Mouse (Mus musculus): Measurements from ENCODE around the gene Gm20388. TPM values are rescaled to one million over a fixed set of nuclear protein-coding genes. Genes with fewer than 3 reads are reported as not detected.

The Gm20388 gene
- polyA plus RNA-seq, 1 experiment from 2014 or later = not detected

DNA sequence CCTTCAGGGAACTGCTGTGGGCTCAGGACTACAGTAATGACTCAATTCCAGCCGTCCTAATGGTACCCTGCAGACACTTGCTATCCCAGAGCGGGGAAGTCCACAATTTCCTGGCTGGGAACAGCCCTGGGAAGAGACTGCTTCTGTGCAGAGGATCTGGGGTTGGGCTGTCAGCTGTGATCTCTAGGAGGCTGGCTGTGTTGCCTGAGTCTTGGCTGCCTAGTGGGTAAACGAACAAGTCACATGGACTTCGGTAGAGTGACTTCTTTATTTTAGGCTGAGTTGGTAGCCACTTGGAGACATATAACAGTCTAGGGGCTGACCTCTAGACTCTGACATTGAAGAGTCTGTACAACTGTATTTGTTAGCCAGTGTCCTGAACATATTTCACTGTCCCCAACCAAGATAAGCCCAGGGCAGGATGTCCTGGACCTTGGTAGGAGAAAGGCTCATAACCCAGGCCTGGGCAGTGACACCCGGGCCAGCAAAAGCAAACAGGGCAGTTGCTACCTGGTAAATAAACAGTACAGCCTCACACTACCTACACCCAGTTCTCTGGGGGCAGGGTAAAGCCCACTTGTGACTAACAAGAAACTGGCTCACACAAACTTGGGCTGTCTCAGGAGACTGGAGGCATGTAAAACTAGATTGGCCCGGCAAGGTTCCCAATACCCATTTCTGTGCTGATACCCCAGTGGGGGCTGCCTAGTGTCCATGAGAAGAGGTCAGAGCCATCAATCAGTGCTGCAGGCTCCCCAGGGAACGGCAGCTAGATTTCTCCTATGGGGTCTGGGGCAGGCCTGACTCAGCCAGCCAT is 3331.7 kb downstream of the Gm20388 start:
- WGBS = 86% methylated on average over 7 of the region's 7 CpGs
- no peak overlapping the region for H3K4me2 ChIP-seq (replicated peaks)
- no peaks in the 10 kb centered on the region for H3K9me3 ChIP-seq
- no peaks in the 10 kb centered on the region for H3K27me3 ChIP-seq
- peaks cover 55% of the 10 kb centered on the region for H3K36me3 ChIP-seq
- H3K9ac ChIP-seq = no peak overlapping the region
- H3K4me3 ChIP-seq = no peak overlapping the region
- H3K27ac ChIP-seq = no peak overlapping the region
- H3K4me1 ChIP-seq = no peaks in the 10 kb centered on the region
- ATAC-seq (ENCODE audit: insufficient number of reproducible peaks, insufficient read depth, low FRiP score, low TSS enrichment) = 0 out of 2 replicates have a peak, but pooled peaks have one; percentile 28

DNA sequence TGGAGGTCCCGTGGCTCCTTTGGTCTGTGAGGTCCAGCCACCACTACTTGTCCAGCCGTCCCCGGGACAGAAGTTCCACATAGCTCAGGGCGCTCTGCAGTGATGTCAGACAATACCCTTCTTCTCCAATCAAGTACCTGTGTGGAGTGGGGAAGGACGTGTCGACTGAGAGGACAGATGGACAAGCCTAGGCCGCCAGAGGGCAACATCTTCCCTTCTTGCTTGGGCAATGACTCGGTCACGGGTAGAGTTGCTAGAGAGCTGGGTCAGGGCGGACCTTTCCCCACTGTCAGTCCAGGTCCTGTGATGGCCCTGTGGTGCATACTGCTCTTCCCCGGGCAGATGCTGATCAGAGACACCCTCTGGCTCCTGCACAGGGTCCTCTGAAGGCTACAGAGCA is 3332.4 kb downstream of the Gm20388 start:
- WGBS = 65% methylated on average over 11 of the region's 11 CpGs
- H3K36me3 ChIP-seq = peaks cover 62% of the 10 kb centered on the region
- ATAC-seq (ENCODE audit: insufficient number of reproducible peaks, insufficient read depth, low FRiP score, low TSS enrichment) = 0 out of 2 replicates have a peak, but pooled peaks have one; percentile 37

GRCm38 (mm10) chr8:123244382-123244781 is 3333.7 kb downstream of the Gm20388 start:
- no peak for ATAC-seq (ENCODE audit: insufficient number of reproducible peaks, insufficient read depth, low FRiP score, low TSS enrichment)
- Histone ChIP-seq H3K27me3 (no peaks in the 10 kb centered on the region), H3K9ac (no peak overlapping the region), H3K9me3 (no peaks in the 10 kb centered on the region), H3K27ac (no peak overlapping the region), H3K36me3 (peaks cover 74% of the 10 kb centered on the region), H3K4me1 (no peaks in the 10 kb centered on the region), H3K4me2 (replicated peaks) (no peak overlapping the region), H3K4me3 (no peak overlapping the region)
- 86% methylated on average over 4 of the region's 4 CpGs for WGBS

More for the DNA sequence above, 3332.4 kb downstream of the Gm20388 start:
- no peak overlapping the region for H3K9ac ChIP-seq
- H3K9me3 ChIP-seq = no peaks in the 10 kb centered on the region
- no peak overlapping the region for H3K4me3 ChIP-seq
- H3K27me3 ChIP-seq = no peaks in the 10 kb centered on the region
- H3K27ac ChIP-seq = no peak overlapping the region
- H3K4me1 ChIP-seq = no peaks in the 10 kb centered on the region
- H3K4me2 ChIP-seq (replicated peaks) = no peak overlapping the region

DNA sequence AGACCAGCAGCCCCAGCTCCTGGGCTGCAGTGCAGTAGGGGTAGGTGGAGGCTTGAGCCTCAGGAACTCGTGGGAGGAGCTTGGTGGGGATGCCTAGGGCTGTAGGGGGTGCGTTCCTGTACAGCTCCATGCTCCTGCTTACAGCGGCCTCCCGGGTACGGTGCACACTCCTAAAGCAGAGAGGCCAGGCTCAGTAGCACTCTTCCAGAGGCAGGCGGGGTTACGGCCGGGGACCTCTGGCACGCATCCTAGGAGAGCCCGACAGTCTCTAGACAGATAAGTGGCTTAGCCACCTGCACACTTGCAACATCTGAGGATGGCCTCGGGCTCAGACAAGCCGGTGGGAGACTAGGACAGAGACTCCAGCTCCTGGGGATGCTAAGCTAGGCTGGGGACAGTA is 3334.9 kb downstream of the Gm20388 start:
- H3K4me3 ChIP-seq = no peak overlapping the region
- H3K9ac ChIP-seq = no peak overlapping the region
- H3K27ac ChIP-seq = no peak overlapping the region
- peaks cover 86% of the 10 kb centered on the region for H3K36me3 ChIP-seq
- no peaks in the 10 kb centered on the region for H3K9me3 ChIP-seq
- H3K4me1 ChIP-seq = no peaks in the 10 kb centered on the region
- no peaks in the 10 kb centered on the region for H3K27me3 ChIP-seq
- no peak overlapping the region for H3K4me2 ChIP-seq (replicated peaks)
- ATAC-seq (ENCODE audit: insufficient number of reproducible peaks, insufficient read depth, low FRiP score, low TSS enrichment) = no peak
- WGBS = 93% methylated on average over 12 of the region's 12 CpGs

DNA sequence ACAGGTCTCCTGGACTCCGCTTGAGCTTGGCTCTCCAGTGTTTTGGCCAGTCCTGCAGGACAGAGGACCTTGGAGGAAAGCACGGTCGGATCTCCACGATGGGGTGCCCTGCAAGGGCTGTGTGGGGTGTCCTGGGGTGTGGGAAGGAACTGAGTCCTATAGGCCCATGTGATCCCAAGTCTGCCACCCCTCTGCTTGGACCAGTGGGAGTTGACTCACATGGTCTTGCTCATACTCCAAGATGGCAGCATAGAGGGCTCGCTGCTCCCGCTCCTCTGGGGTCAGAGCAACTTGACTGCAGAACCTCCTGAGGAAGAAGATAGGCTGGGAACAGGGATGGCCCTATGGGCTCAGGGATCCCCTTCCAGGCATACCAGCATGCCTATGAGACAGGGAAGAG is 3337.1 kb downstream of the Gm20388 start:
- no peak for ATAC-seq (ENCODE audit: insufficient number of reproducible peaks, insufficient read depth, low FRiP score, low TSS enrichment)
- Histone ChIP-seq H3K36me3 (peaks cover 83% of the 10 kb centered on the region), H3K4me1 (peaks cover 6% of the 10 kb centered on the region), H3K4me3 (no peak overlapping the region), H3K27ac (no peak overlapping the region), H3K9me3 (no peaks in the 10 kb centered on the region), H3K27me3 (no peaks in the 10 kb centered on the region), H3K9ac (no peak overlapping the region), H3K4me2 (replicated peaks) (no peak overlapping the region)
- WGBS = 94% methylated on average over 6 of the region's 6 CpGs

GRCm38 (mm10) chr8:123248596-123248995 is 3338.0 kb downstream of the Gm20388 start:
- Histone ChIP-seq H3K9me3 (no peaks in the 10 kb centered on the region), H3K27me3 (no peaks in the 10 kb centered on the region), H3K9ac (no peak overlapping the region), H3K4me2 (replicated peaks) (no peak overlapping the region), H3K36me3 (peaks cover 76% of the 10 kb centered on the region), H3K4me3 (no peak overlapping the region), H3K4me1 (peaks cover 13% of the 10 kb centered on the region), H3K27ac (no peak overlapping the region)
- no peak for ATAC-seq (ENCODE audit: insufficient number of reproducible peaks, insufficient read depth, low FRiP score, low TSS enrichment)
- WGBS = 95% methylated on average over 8 of the region's 8 CpGs

DNA sequence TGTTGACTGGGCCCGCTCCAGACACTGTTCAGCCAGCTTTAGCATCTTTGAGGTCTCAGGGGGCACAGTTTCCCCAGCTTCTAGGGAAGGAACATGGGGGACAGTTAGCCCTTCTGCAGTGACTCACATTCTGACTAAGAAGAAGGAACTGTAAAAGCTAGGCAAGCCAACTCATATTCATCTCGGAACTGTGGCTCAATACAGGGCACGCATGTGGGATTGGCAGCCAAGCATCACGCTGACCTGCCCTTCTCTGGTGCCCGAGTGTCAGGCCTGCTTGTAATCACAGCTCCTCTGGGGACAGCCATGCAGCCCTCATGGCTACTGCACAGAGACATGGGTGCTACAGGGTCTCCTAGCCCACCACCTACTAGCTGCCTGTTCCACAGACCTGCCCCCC is 3340.3 kb downstream of the Gm20388 start:
- no peak overlapping the region for H3K4me2 ChIP-seq (replicated peaks)
- no peak overlapping the region for H3K4me3 ChIP-seq
- H3K9me3 ChIP-seq = no peaks in the 10 kb centered on the region
- WGBS = 95% methylated on average over 5 of the region's 5 CpGs
- H3K36me3 ChIP-seq = peaks cover 58% of the 10 kb centered on the region
- H3K4me1 ChIP-seq = peaks cover 25% of the 10 kb centered on the region
- H3K9ac ChIP-seq = no peak overlapping the region
- H3K27ac ChIP-seq = no peak overlapping the region
- ATAC-seq (ENCODE audit: insufficient number of reproducible peaks, insufficient read depth, low FRiP score, low TSS enrichment) = no peak
- no peaks in the 10 kb centered on the region for H3K27me3 ChIP-seq

DNA sequence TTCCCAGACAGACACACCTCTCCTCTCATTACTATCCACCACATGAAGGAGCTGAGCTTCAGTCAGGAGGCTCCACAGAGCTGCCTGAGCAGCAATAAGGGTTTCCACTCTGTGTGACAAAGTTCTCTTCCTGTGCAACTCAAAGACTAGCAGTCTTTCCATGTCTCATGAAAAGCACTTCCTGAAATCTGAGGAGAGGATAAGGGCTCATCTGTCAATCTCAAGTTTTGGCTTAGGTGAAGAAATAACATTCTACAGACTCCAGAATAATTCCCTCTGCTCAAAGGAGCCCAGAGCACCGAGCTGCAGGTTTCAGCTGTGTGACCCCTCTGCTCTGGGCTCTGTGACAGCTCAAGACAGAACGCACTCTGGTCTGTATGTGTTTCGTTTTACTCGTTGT is 3342.3 kb downstream of the Gm20388 start:
- 43% methylated on average over 4 of the region's 4 CpGs for WGBS
- Histone ChIP-seq H3K4me3 (peak overlapping the region; percentile 80), H3K4me1 (peaks cover 26% of the 10 kb centered on the region), H3K4me2 (replicated peaks) (peak overlapping the region; percentile 97), H3K9me3 (no peaks in the 10 kb centered on the region), H3K36me3 (peaks cover 58% of the 10 kb centered on the region), H3K27me3 (no peaks in the 10 kb centered on the region), H3K27ac (no peak overlapping the region), H3K9ac (peak overlapping the region; percentile 90)
- ATAC-seq (ENCODE audit: insufficient number of reproducible peaks, insufficient read depth, low FRiP score, low TSS enrichment) = no peak

- peak overlapping the region; percentile 97 for H3K4me2 ChIP-seq (replicated peaks)
- under 1% methylated on average over 39 of the region's 40 CpGs for WGBS
Observed at GRCm38 (mm10) chr8:123253451-123254098, 3342.9 kb downstream of the Gm20388 start.

GRCm38 (mm10) chr8:123254099-123254885 is 3343.7 kb downstream of the Gm20388 start, which contains the start of the genes Zfp276 and Vps9d1:
Zfp276 (plus strand) TSS chr8:123254195.
Vps9d1 (minus strand) TSS chr8:123254348.
- peak within 1 kb of the TSS; percentile 80 for H3K4me3 ChIP-seq
- ATAC-seq (ENCODE audit: insufficient number of reproducible peaks, insufficient read depth, low FRiP score, low TSS enrichment) = peak; percentile 91
- peak within 1 kb of the TSS; percentile 97 for H3K4me2 ChIP-seq (replicated peaks)
- H3K36me3 ChIP-seq = peaks cover 59% of the 10 kb centered on the region
- WGBS = under 1% methylated on average over 98 of the region's 99 CpGs
- no peaks in the 10 kb centered on the region for H3K27me3 ChIP-seq
- H3K9me3 ChIP-seq = no peaks in the 10 kb centered on the region
- peaks cover 26% of the 10 kb centered on the region for H3K4me1 ChIP-seq
- H3K27ac ChIP-seq = peak within 1 kb of the TSS; percentile 80
- H3K9ac ChIP-seq = peak within 1 kb of the TSS; percentile 90

More at GRCm38 (mm10) chr8:123253451-123254098, 3342.9 kb downstream of the Gm20388 start:
- Histone ChIP-seq H3K27me3 (no peaks in the 10 kb centered on the region), H3K27ac (peak overlapping the region; percentile 80), H3K36me3 (peaks cover 59% of the 10 kb centered on the region), H3K9me3 (no peaks in the 10 kb centered on the region), H3K9ac (peak overlapping the region; percentile 90), H3K4me1 (peaks cover 26% of the 10 kb centered on the region), H3K4me3 (peak overlapping the region; percentile 80)
- ATAC-seq (ENCODE audit: insufficient number of reproducible peaks, insufficient read depth, low FRiP score, low TSS enrichment) = no peak; the same call in 1 of the 2 replicates

DNA sequence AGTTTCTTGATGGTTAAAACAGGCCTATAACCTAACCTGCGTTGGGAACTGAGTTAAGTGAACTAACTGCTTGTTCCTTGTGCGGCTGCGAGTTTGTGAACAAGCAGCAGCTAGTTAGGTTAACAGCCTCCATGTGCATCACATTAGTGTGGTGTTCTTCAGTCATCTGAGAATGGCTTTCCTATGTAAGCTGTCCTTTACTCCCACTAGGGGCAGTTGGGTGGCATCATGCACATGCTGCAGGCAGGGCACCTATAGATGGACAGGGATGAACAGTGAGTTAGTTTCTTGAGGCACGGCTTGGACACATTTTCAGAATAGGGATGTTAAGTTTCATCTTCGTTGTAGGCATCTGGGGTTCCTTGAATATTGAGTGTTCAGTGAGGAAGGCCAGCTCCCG is 3344.5 kb downstream of the Gm20388 start:
- H3K9ac ChIP-seq = peak overlapping the region; percentile 90
- no peak overlapping the region for H3K27ac ChIP-seq
- no peaks in the 10 kb centered on the region for H3K27me3 ChIP-seq
- H3K4me2 ChIP-seq (replicated peaks) = peak overlapping the region; percentile 97
- H3K9me3 ChIP-seq = no peaks in the 10 kb centered on the region
- ATAC-seq (ENCODE audit: insufficient number of reproducible peaks, insufficient read depth, low FRiP score, low TSS enrichment) = no peak
- H3K36me3 ChIP-seq = peaks cover 58% of the 10 kb centered on the region
- H3K4me3 ChIP-seq = peak overlapping the region; percentile 80
- peaks cover 26% of the 10 kb centered on the region for H3K4me1 ChIP-seq
- 56% methylated on average over 6 of the region's 6 CpGs for WGBS
